Mouse (Mus musculus): ENCODE measurements at regions not wholly inside any gene's neighbourhood (a gene's known extent, or its start where the extent isn't known, plus 50 kb on each side); places are given as distances from the start of the nearest gene placed in this dataset.

- TF ChIP-seq CTCF (IDR thresholded peaks at IDR 0.05; ENCODE audit: low read depth, low read length) = no peak
- no peak for TF ChIP-seq POLR2A (IDR thresholded peaks at IDR 0.05; ENCODE audit: insufficient read depth, low read length)
These were observed 92.5 kb upstream of the 2210010C04Rik start for GRCm38 (mm10) chr6:41127816-41128215.
